8 mouse cellular contexts compared by ENCODE assay signal in genomic region chr19:45736855-45737207, GRCm38 (mm10). TPM values are rescaled to one million over a fixed set of nuclear protein-coding genes. Genes with fewer than 3 reads are reported as not detected.
DNase-seq lines count a peak whose midpoint lies in the region; ATAC-seq lines count a peak whose summit lies in the region.

No protein-coding gene starts in this region.

- WGBS in limb, embryonic 12.5 days: 2% methylated on average over 28 of the region's 28 CpGs
- 0% methylated on average over 28 of the region's 28 CpGs for WGBS in midbrain, embryonic 12.5 days

- no peaks in the 10 kb centered on the region for H3K9me3 ChIP-seq in limb, embryonic 12.5 days
- no peaks in the 10 kb centered on the region for H3K9me3 ChIP-seq in midbrain, embryonic 12.5 days

- H3K9ac ChIP-seq in limb, embryonic 12.5 days (replicated peaks): peak overlapping the region; percentile 13; the same call in 1 of the 2 replicates
- H3K9ac ChIP-seq in midbrain, embryonic 12.5 days (replicated peaks): peak overlapping the region; percentile 7; the same call in 1 of the 2 replicates

- no peak; the same call in 1 of the 2 replicates for ATAC-seq in limb, embryonic 12.5 days (ENCODE audit: insufficient number of reproducible peaks, insufficient read depth, low FRiP score, low TSS enrichment, low read depth)
- ATAC-seq in midbrain, embryonic 12.5 days (ENCODE audit: low FRiP score, low read depth): peak; percentile 24; the same call in 1 of the 2 replicates
- no peak for ATAC-seq in inflammation-experienced regulatory T-cells, adult 6 months

- intact Hi-C loops in heart, postnatal 36 days (cut with DNase I): no loop called here

- peak overlapping the region; percentile 57 for H3K4me2 ChIP-seq in limb, embryonic 12.5 days
- peak overlapping the region; percentile 52 for H3K4me2 ChIP-seq in midbrain, embryonic 12.5 days (replicated peaks)

- H3K27me3 ChIP-seq in limb, embryonic 12.5 days: peaks cover 98% of the 10 kb centered on the region
- H3K27me3 ChIP-seq in midbrain, embryonic 12.5 days: peaks cover 99% of the 10 kb centered on the region

- peak overlapping the region; percentile 29 for H3K4me3 ChIP-seq in limb, embryonic 12.5 days (replicated peaks)
- H3K4me3 ChIP-seq in midbrain, embryonic 12.5 days: peak overlapping the region; percentile 27

- H3K27ac ChIP-seq in limb, embryonic 12.5 days: no peak overlapping the region
- no peak overlapping the region for H3K27ac ChIP-seq in midbrain, embryonic 12.5 days (replicated peaks)

- H3K4me1 ChIP-seq in limb, embryonic 12.5 days (replicated peaks): peaks cover 64% of the 10 kb centered on the region
- H3K4me1 ChIP-seq in midbrain, embryonic 12.5 days: peaks cover 28% of the 10 kb centered on the region

- H3K36me3 ChIP-seq in limb, embryonic 12.5 days: no peaks in the 10 kb centered on the region
- no peaks in the 10 kb centered on the region for H3K36me3 ChIP-seq in midbrain, embryonic 12.5 days

- DNase-seq in right cerebral cortex, postnatal 25 days: peak; percentile 52
- DNase-seq in right cerebral cortex, postnatal 36 days (ENCODE audit: low spot score in 2 of 2): no peak
- DNase-seq in embryo, embryonic 11 days: peak; percentile 76
- peak; percentile 41 to 44 for DNase-seq in heart, postnatal 36 days
- DNase-seq in thymus, postnatal 36 days: peak; percentile 62 to 71

RNA-seq across cellular contexts. Expression of gene Fgf8, which starts 5.9 kb away (rescaled TPM):
- not detected for total RNA-seq in heart, postnatal 36 days (2021)
- 16.1 and 18.3 TPM in 2 replicates for polyA plus RNA-seq in limb, embryonic 12.5 days (2016; fragmentation: Nextera tagmentation; extraction: Ambion mirVana)
- 4.3 and 5.7 TPM in 2 replicates for polyA plus RNA-seq in midbrain, embryonic 12.5 days (2016; fragmentation: Nextera tagmentation; extraction: Ambion mirVana)
- not detected for polyA plus RNA-seq in inflammation-experienced regulatory T-cells, adult 6 months (2017; shearing (Covaris generic))

RNA-seq across cellular contexts. Expression of gene Npm3, which starts 12.6 kb away (rescaled TPM):
- 10 to 100 TPM; 15.0 to 15.9 TPM for total RNA-seq in heart, postnatal 36 days (2021)
- polyA plus RNA-seq in limb, embryonic 12.5 days (2016; fragmentation: Nextera tagmentation; extraction: Ambion mirVana): 12.2 and 12.8 TPM in 2 replicates
- 7.7 and 8.4 TPM in 2 replicates for polyA plus RNA-seq in midbrain, embryonic 12.5 days (2016; fragmentation: Nextera tagmentation; extraction: Ambion mirVana)
- polyA plus RNA-seq in inflammation-experienced regulatory T-cells, adult 6 months (2017; shearing (Covaris generic)): 10 to 100 TPM; 12.9 to 73.1 (median 57.3) TPM

RNA-seq across cellular contexts. Expression of gene Mgea5, which starts 46.8 kb away (rescaled TPM):
- 10 to 100 TPM; 74.5 to 76.1 TPM for total RNA-seq in heart, postnatal 36 days (2021)
- 84.2 and 87.9 TPM in 2 replicates for polyA plus RNA-seq in limb, embryonic 12.5 days (2016; fragmentation: Nextera tagmentation; extraction: Ambion mirVana)
- 115 and 123 TPM in 2 replicates for polyA plus RNA-seq in midbrain, embryonic 12.5 days (2016; fragmentation: Nextera tagmentation; extraction: Ambion mirVana)
- polyA plus RNA-seq in inflammation-experienced regulatory T-cells, adult 6 months (2017; shearing (Covaris generic)): 100 to 1,000 TPM; 124 to 242 (median 205) TPM

Comparison
In these comparisons a context has a peak if more than half of its experiments do, and no peak if none do; other contexts are left out.
1. DNase-seq: peak in right cerebral cortex, postnatal 25 days (single experiment), embryo, embryonic 11 days (single experiment), heart, postnatal 36 days (2 of 2) and thymus, postnatal 36 days (2 of 2); none in right cerebral cortex, postnatal 36 days (0 of 2).